Mouse (Mus musculus): ENCODE measurements around the gene Serpine1. TPM values are rescaled to one million over a fixed set of nuclear protein-coding genes. Genes with fewer than 3 reads are reported as not detected.
A peak's percentile ranks its signal among the peaks of the same experiment; 100 is the strongest.

The Serpine1 gene
- polyA plus RNA-seq, 1 experiment, result 131 TPM

- Histone ChIP-seq H3K36me3 (ENCODE audit: control insufficient read depth, insufficient read depth) (peaks cover 63% of the 10 kb centered on the region), H3ac (ENCODE audit: control insufficient read depth, insufficient read length, low read depth) (no peak overlapping the region), H3K79me2 (ENCODE audit: control insufficient read depth, insufficient read depth) (peaks cover 60% of the 10 kb centered on the region), H3K79me3 (ENCODE audit: low read depth) (peaks cover 44% of the 10 kb centered on the region), H3K27me3 (ENCODE audit: control insufficient read depth, insufficient read depth, insufficient read length) (no peaks in the 10 kb centered on the region), H3K4me3 (ENCODE audit: insufficient read depth, poor library complexity, severe bottlenecking) (no peak overlapping the region)
- TF ChIP-seq FOSL1 (IDR thresholded peaks at IDR 0.05; ENCODE audit: insufficient read depth, low read length, poor library complexity, severe bottlenecking) (no peak), USF1 (IDR thresholded peaks at IDR 0.05; ENCODE audit: low read depth) (no peak), MYOG (IDR thresholded peaks at IDR 0.05; ENCODE audit: control insufficient read depth, extremely low read depth, insufficient read length) (no peak), MAX (IDR thresholded peaks at IDR 0.05) (no peak), MYOD1 (IDR thresholded peaks at IDR 0.05; ENCODE audit: control insufficient read depth, insufficient read length, low read depth) (no peak), CTCF (IDR thresholded peaks at IDR 0.05; ENCODE audit: control insufficient read depth, insufficient read depth, insufficient read length) (no peak), CEBPB (IDR thresholded peaks at IDR 0.05; ENCODE audit: low read depth) (no peak)
Measured at GRCm38 (mm10) chr5:137068711-137069110, 3.4 kb downstream of the Serpine1 start.

- Histone ChIP-seq H3K27me3 (ENCODE audit: control insufficient read depth, insufficient read depth, insufficient read length) (no peaks in the 10 kb centered on the region), H3ac (ENCODE audit: control insufficient read depth, insufficient read length, low read depth) (no peak overlapping the region), H3K4me3 (ENCODE audit: insufficient read depth, poor library complexity, severe bottlenecking) (no peak overlapping the region), H3K36me3 (ENCODE audit: control insufficient read depth, insufficient read depth) (peaks cover 86% of the 10 kb centered on the region), H3K79me3 (ENCODE audit: low read depth) (peaks cover 33% of the 10 kb centered on the region), H3K79me2 (ENCODE audit: control insufficient read depth, insufficient read depth) (peaks cover 46% of the 10 kb centered on the region)
- TF ChIP-seq CEBPB (IDR thresholded peaks at IDR 0.05; ENCODE audit: low read depth), result no peak
- TF ChIP-seq MYOG (IDR thresholded peaks at IDR 0.05; ENCODE audit: control insufficient read depth, extremely low read depth, insufficient read length), result no peak
- TF ChIP-seq MYOD1 (IDR thresholded peaks at IDR 0.05; ENCODE audit: control insufficient read depth, insufficient read length, low read depth), result no peak
- TF ChIP-seq USF1 (IDR thresholded peaks at IDR 0.05; ENCODE audit: low read depth), result no peak
- TF ChIP-seq MAX (IDR thresholded peaks at IDR 0.05), result no peak
- TF ChIP-seq CTCF (IDR thresholded peaks at IDR 0.05; ENCODE audit: control insufficient read depth, insufficient read depth, insufficient read length), result no peak
- TF ChIP-seq FOSL1 (IDR thresholded peaks at IDR 0.05; ENCODE audit: insufficient read depth, low read length, poor library complexity, severe bottlenecking), result no peak
Measured at GRCm38 (mm10) chr5:137065923-137066322, 6.1 kb downstream of the Serpine1 start.

GRCm38 (mm10) chr5:137065454-137065853 is 6.6 kb downstream of the Serpine1 start:
- Histone ChIP-seq H3K79me2 (ENCODE audit: control insufficient read depth, insufficient read depth) (peaks cover 41% of the 10 kb centered on the region), H3K36me3 (ENCODE audit: control insufficient read depth, insufficient read depth) (peaks cover 87% of the 10 kb centered on the region), H3K4me3 (ENCODE audit: insufficient read depth, poor library complexity, severe bottlenecking) (no peak overlapping the region), H3K79me3 (ENCODE audit: low read depth) (peaks cover 29% of the 10 kb centered on the region), H3ac (ENCODE audit: control insufficient read depth, insufficient read length, low read depth) (no peak overlapping the region), H3K27me3 (ENCODE audit: control insufficient read depth, insufficient read depth, insufficient read length) (no peaks in the 10 kb centered on the region)
- TF ChIP-seq USF1 (IDR thresholded peaks at IDR 0.05; ENCODE audit: low read depth), result no peak
- TF ChIP-seq MYOD1 (IDR thresholded peaks at IDR 0.05; ENCODE audit: control insufficient read depth, insufficient read length, low read depth), result peak; percentile 83
- TF ChIP-seq CEBPB (IDR thresholded peaks at IDR 0.05; ENCODE audit: low read depth), result no peak
- no peak for TF ChIP-seq MYOG (IDR thresholded peaks at IDR 0.05; ENCODE audit: control insufficient read depth, extremely low read depth, insufficient read length)

- H3K4me3 ChIP-seq (ENCODE audit: insufficient read depth, poor library complexity, severe bottlenecking), result no peak overlapping the region
- TF ChIP-seq MYOD1 (IDR thresholded peaks at IDR 0.05; ENCODE audit: control insufficient read depth, insufficient read length, low read depth), result no peak
- no peaks in the 10 kb centered on the region for H3K27me3 ChIP-seq (ENCODE audit: control insufficient read depth, insufficient read depth, insufficient read length)
- peaks cover 65% of the 10 kb centered on the region for H3K36me3 ChIP-seq (ENCODE audit: control insufficient read depth, insufficient read depth)
- no peak overlapping the region for H3ac ChIP-seq (ENCODE audit: control insufficient read depth, insufficient read length, low read depth)
- peaks cover 15% of the 10 kb centered on the region for H3K79me2 ChIP-seq (ENCODE audit: control insufficient read depth, insufficient read depth)
- H3K79me3 ChIP-seq (ENCODE audit: low read depth), result peaks cover 10% of the 10 kb centered on the region
Measured at GRCm38 (mm10) chr5:137062601-137063000, 9.5 kb downstream of the Serpine1 start.

- TF ChIP-seq MYOG (IDR thresholded peaks at IDR 0.05; ENCODE audit: control insufficient read depth, extremely low read depth, insufficient read length) (no peak), USF1 (IDR thresholded peaks at IDR 0.05; ENCODE audit: low read depth) (peak; percentile 36), CTCF (IDR thresholded peaks at IDR 0.05; ENCODE audit: control insufficient read depth, insufficient read depth, insufficient read length) (peak; percentile 57), FOSL1 (IDR thresholded peaks at IDR 0.05; ENCODE audit: insufficient read depth, low read length, poor library complexity, severe bottlenecking) (peak; percentile 94), MYOD1 (IDR thresholded peaks at IDR 0.05; ENCODE audit: control insufficient read depth, insufficient read length, low read depth) (no peak), MAX (IDR thresholded peaks at IDR 0.05) (no peak), CEBPB (IDR thresholded peaks at IDR 0.05; ENCODE audit: low read depth) (no peak)
- Histone ChIP-seq H3ac (ENCODE audit: control insufficient read depth, insufficient read length, low read depth) (no peak overlapping the region), H3K79me3 (ENCODE audit: low read depth) (peaks cover 10% of the 10 kb centered on the region), H3K79me2 (ENCODE audit: control insufficient read depth, insufficient read depth) (peaks cover 8% of the 10 kb centered on the region), H3K27me3 (ENCODE audit: control insufficient read depth, insufficient read depth, insufficient read length) (no peaks in the 10 kb centered on the region), H3K4me3 (ENCODE audit: insufficient read depth, poor library complexity, severe bottlenecking) (peak overlapping the region; percentile 12), H3K36me3 (ENCODE audit: control insufficient read depth, insufficient read depth) (peaks cover 59% of the 10 kb centered on the region)
Measured at GRCm38 (mm10) chr5:137061809-137062481, 10.1 kb downstream of the Serpine1 start.

GRCm38 (mm10) chr5:137054873-137055272 is 17.2 kb downstream of the Serpine1 start:
- H3K36me3 ChIP-seq (ENCODE audit: control insufficient read depth, insufficient read depth), result no peaks in the 10 kb centered on the region
- TF ChIP-seq CEBPB (IDR thresholded peaks at IDR 0.05; ENCODE audit: low read depth), result no peak
- H3K79me2 ChIP-seq (ENCODE audit: control insufficient read depth, insufficient read depth), result no peaks in the 10 kb centered on the region
- no peaks in the 10 kb centered on the region for H3K27me3 ChIP-seq (ENCODE audit: control insufficient read depth, insufficient read depth, insufficient read length)
- H3ac ChIP-seq (ENCODE audit: control insufficient read depth, insufficient read length, low read depth), result no peak overlapping the region
- H3K79me3 ChIP-seq (ENCODE audit: low read depth), result no peaks in the 10 kb centered on the region
- H3K4me3 ChIP-seq (ENCODE audit: insufficient read depth, poor library complexity, severe bottlenecking), result no peak overlapping the region

All from C2C12 (cell line).